Mouse (Mus musculus): ENCODE data around the gene Tmem239. TPM values are rescaled to one million over a fixed set of nuclear protein-coding genes. Genes with fewer than 3 reads are reported as not detected.

The Tmem239 gene
- total and polyA plus RNA-seq, 3 experiments: not detected

DNA sequence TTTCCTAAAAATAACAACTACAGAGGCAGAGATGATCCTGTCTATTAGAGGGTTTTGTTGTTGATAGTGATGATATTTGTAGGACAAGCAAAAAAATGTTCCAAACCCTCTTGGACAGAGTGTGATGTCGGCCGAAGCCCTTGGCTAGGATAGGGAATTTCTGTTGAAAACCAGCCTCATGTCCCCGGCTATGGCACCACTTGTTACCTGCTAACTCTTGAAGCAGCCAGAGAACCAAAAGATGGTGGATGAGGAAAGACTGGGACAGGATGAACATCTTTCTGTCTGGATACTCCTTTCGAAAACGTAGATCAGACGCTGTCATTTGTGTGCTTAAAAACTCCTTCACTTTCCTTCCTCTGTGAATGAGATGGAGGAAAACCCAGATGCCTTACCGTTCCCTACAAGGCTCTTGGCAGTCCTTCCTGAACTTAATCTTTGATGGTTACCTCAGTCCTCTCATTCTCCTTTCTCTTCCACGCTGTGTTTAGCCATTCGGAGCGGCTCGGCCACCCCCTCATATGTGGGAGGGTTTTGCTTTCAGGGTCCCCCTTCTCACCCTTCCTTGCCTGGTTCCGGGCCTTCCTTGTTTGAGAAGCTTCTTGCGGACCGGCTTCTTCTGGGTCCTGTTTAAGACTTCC is 44.9 kb downstream of the Tmem239 start:
- no peak for DNase-seq

GRCm38 (mm10) chr2:130451727-130452090 is 45.4 kb downstream of the Tmem239 start:
- no peak for DNase-seq

DNA sequence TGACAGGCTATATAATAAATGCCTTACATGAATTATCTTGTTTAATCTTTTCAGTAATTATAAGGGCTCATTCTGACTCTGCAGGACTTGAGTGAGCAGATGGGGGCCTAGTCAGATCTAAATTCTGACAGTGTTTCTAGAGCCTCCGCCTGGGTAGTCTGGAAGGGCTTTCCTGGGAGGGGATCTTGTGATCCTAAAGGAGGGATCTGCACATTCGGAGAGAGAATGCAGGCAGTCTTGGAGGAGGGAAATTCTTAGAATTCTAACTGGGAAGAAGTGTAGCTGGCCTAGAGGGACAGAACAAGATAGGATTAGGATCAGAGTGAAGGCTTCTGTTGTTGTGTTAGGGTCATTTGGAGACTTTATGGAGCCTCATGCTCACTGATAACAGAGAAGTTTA is 46.0 kb downstream of the Tmem239 start:
- DNase-seq: no peak

DNA sequence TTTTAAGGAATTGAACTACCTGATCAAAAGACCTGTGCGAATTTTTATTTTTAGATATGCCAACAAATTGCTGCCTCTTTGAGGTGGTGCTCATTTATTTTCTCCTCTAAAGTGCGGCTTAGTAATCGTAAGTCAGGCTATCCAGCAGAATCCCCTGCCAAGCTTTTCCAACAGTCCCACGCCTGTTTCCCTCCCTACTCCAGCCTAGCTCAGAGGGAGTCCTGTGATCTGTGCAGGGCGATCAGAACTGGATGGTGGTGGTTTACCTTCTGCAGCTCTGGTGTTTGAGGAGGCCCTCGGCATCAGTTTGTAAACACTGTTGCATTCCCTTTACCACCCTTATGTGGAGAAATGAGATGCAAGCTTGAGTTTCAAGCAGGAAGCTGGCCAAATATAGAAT is 47.1 kb downstream of the Tmem239 start:
- DNase-seq: no peak

- no peak for DNase-seq
Observed at GRCm38 (mm10) chr2:130454748-130455370, 48.6 kb downstream of the Tmem239 start.

Other genes starting within 250 kb of the Tmem239 start
- gene Snrpb, start 227.1 kb upstream of the Tmem239 start, total RNA-seq (2021): 100 to 1,000 TPM; 112 to 187 TPM
- 350 and 452 TPM in 2 replicates for gene Snrpb, start 227.1 kb upstream of the Tmem239 start, polyA plus RNA-seq (2012; rRNA removed)
- not detected for gene Tmc2, start 211.3 kb upstream of the Tmem239 start, total RNA-seq (2021)
- not detected in 2 replicates for gene Tmc2, start 211.3 kb upstream of the Tmem239 start, polyA plus RNA-seq (2012; rRNA removed)
- 100 to 1,000 TPM in 1 of 2 experiments, 10 to 100 TPM in 1; 83.3 to 111 TPM for gene Nop56, start 132.0 kb upstream of the Tmem239 start, total RNA-seq (2021)
- 38.7 and 57.7 TPM in 2 replicates for gene Nop56, start 132.0 kb upstream of the Tmem239 start, polyA plus RNA-seq (2012; rRNA removed)
- gene Idh3b, start 121.9 kb upstream of the Tmem239 start, total RNA-seq (2021): 100 to 1,000 TPM; 522 to 542 TPM
- 195 and 222 TPM in 2 replicates for gene Idh3b, start 121.9 kb upstream of the Tmem239 start, polyA plus RNA-seq (2012; rRNA removed)
- gene Ebf4, start 111.3 kb upstream of the Tmem239 start, total RNA-seq (2021): 1 to 10 TPM; 3.3 to 3.9 TPM
- 12.1 and 15.3 TPM in 2 replicates for gene Ebf4, start 111.3 kb upstream of the Tmem239 start, polyA plus RNA-seq (2012; rRNA removed)
- gene Cpxm1, start 8.9 kb upstream of the Tmem239 start, total RNA-seq (2021): 1 to 10 TPM; 5.0 to 7.7 TPM
- 8.8 and 10.5 TPM in 2 replicates for gene Cpxm1, start 8.9 kb upstream of the Tmem239 start, polyA plus RNA-seq (2012; rRNA removed)
- gene Gm28372, start 1.2 kb upstream of the Tmem239 start, total RNA-seq (2021): not detected
- gene Gm28372, start 1.2 kb upstream of the Tmem239 start, polyA plus RNA-seq (2012; rRNA removed): not detected in 2 replicates
- 1 to 10 TPM in 1 of 2 experiments, not detected in 1; 1.0 TPM for gene 1700020A23Rik, start 1.2 kb upstream of the Tmem239 start, total RNA-seq (2021)
- gene 1700020A23Rik, start 1.2 kb upstream of the Tmem239 start, polyA plus RNA-seq (2012; rRNA removed): not detected in 2 replicates
- gene Vps16, start 17.9 kb downstream of the Tmem239 start, total RNA-seq (2021): 10 to 100 TPM; 55.4 to 57.0 TPM
- 44.8 and 44.9 TPM in 2 replicates for gene Vps16, start 17.9 kb downstream of the Tmem239 start, polyA plus RNA-seq (2012; rRNA removed)
- 10 to 100 TPM; 15.4 to 17.2 TPM for gene Pced1a, start 18.2 kb downstream of the Tmem239 start, total RNA-seq (2021)
- gene Pced1a, start 18.2 kb downstream of the Tmem239 start, polyA plus RNA-seq (2012; rRNA removed): 40.8 and 43.3 TPM in 2 replicates
- gene Ptpra, start 43.8 kb downstream of the Tmem239 start, total RNA-seq (2021): 100 to 1,000 TPM; 125 to 145 TPM
- 80.0 and 113 TPM in 2 replicates for gene Ptpra, start 43.8 kb downstream of the Tmem239 start, polyA plus RNA-seq (2012; rRNA removed)
- gene Mrps26, start 157.3 kb downstream of the Tmem239 start, total RNA-seq (2021): 10 to 100 TPM; 51.8 to 67.1 TPM
- gene Mrps26, start 157.3 kb downstream of the Tmem239 start, polyA plus RNA-seq (2012; rRNA removed): 148 and 163 TPM in 2 replicates
- not detected for gene Oxt, start 169.7 kb downstream of the Tmem239 start, total RNA-seq (2021)
- gene Oxt, start 169.7 kb downstream of the Tmem239 start, polyA plus RNA-seq (2012; rRNA removed): not detected in 2 replicates
- gene Avp, start 176.1 kb downstream of the Tmem239 start, total RNA-seq (2021): not detected
- not detected in 2 replicates for gene Avp, start 176.1 kb downstream of the Tmem239 start, polyA plus RNA-seq (2012; rRNA removed)
- gene Fastkd5, start 223.5 kb downstream of the Tmem239 start, total RNA-seq (2021): 10 to 100 TPM in 1 of 2 experiments, 1 to 10 TPM in 1; 10.0 to 16.1 TPM
- 0.40 and 0.52 TPM in 2 replicates for gene Fastkd5, start 223.5 kb downstream of the Tmem239 start, polyA plus RNA-seq (2012; rRNA removed)
- 1 to 10 TPM; 6.4 to 7.1 TPM for gene Ubox5, start 223.6 kb downstream of the Tmem239 start, total RNA-seq (2021)
- gene Ubox5, start 223.6 kb downstream of the Tmem239 start, polyA plus RNA-seq (2012; rRNA removed): 5.8 and 6.3 TPM in 2 replicates
- 10 to 100 TPM; 14.3 to 21.4 TPM for gene Lzts3, start 236.3 kb downstream of the Tmem239 start, total RNA-seq (2021)
- 17.7 and 21.0 TPM in 2 replicates for gene Lzts3, start 236.3 kb downstream of the Tmem239 start, polyA plus RNA-seq (2012; rRNA removed)

Measured in adrenal gland, adult 2 months (tissue).